Comparison of ENCODE assay signal across 15 mouse cellular contexts in the genomic region with DNA sequence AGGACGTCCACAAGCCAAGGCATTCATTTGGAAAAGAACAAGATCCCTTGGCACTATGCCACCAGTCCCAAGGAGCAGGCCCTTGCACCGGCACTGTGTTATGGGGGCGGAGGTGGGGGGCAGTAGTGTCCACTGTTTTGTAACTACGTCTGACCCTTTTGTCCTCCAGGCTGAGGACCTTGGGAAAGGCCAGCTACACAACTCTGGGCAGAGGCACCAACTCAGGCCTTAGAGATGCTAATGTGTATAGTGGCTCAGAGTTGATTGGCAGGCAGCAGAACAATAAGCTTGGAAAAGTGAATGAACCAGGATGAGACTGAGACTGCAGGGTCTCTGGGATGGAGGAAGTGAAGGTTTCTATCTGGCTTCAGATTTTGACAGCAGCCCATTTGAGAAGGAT.
A peak's percentile ranks its signal among the peaks of the same experiment; 100 is the strongest.
DNase-seq lines count a peak whose midpoint lies in the region; ATAC-seq lines count a peak whose summit lies in the region.
"Had no signal": no experiment of that assay in that cellular context is flagged by ENCODE, and none has a peak within 500 bp of the region (broad histone marks: within the 10 kb centered on the region; RNA-seq: fewer than 3 reads in every experiment).

No protein-coding gene starts in this region.

- no peak overlapping the region for H3K4me2 ChIP-seq in embryonic facial prominence, embryonic 11.5 days (ENCODE audit: low read depth, low read length)
- no peak overlapping the region for H3K4me2 ChIP-seq in hindbrain, embryonic 12.5 days (replicated peaks)
- H3K4me2 ChIP-seq in midbrain, embryonic 15.5 days, result no peak overlapping the region
- H3K4me2 ChIP-seq: limb, embryonic 12.5 days; lung, embryonic 15.5 days had no signal

- H3K9ac ChIP-seq in embryonic facial prominence, embryonic 11.5 days (replicated peaks; ENCODE audit: low read length), result no peak overlapping the region
- no peak overlapping the region for H3K9ac ChIP-seq in hindbrain, embryonic 12.5 days
- no peak overlapping the region for H3K9ac ChIP-seq in midbrain, embryonic 15.5 days
- H3K9ac ChIP-seq: limb, embryonic 12.5 days; lung, embryonic 15.5 days had no signal

- no peaks in the 10 kb centered on the region for H3K9me3 ChIP-seq in embryonic facial prominence, embryonic 11.5 days (replicated peaks; ENCODE audit: control insufficient read depth, low read length)
- 0 out of 2 replicates have a peak, but pooled peaks cover 5% of the 10 kb centered on the region for H3K9me3 ChIP-seq in hindbrain, embryonic 12.5 days (replicated peaks)
- no peaks in the 10 kb centered on the region for H3K9me3 ChIP-seq in midbrain, embryonic 15.5 days
- H3K9me3 ChIP-seq: limb, embryonic 12.5 days; lung, embryonic 15.5 days had no signal

- H3K4me3 ChIP-seq in embryonic facial prominence, embryonic 11.5 days (ENCODE audit: low read depth, low read length), result no peak overlapping the region
- no peak overlapping the region for H3K4me3 ChIP-seq in hindbrain, embryonic 12.5 days
- no peak overlapping the region for H3K4me3 ChIP-seq in midbrain, embryonic 15.5 days
- H3K4me3 ChIP-seq: limb, embryonic 12.5 days; lung, embryonic 15.5 days had no signal

- peak; percentile 21 for DNase-seq in kidney, postnatal 10 days
- DNase-seq in kidney, adult 9 months, result no peak
- DNase-seq in embryonic facial prominence, embryonic 11.5 days (ENCODE audit: low spot score), result peak; percentile 21
- DNase-seq in lung, adult 18-20 months, result no peak
- no peak for DNase-seq in lung, postnatal 4 days
- DNase-seq: B cell, adult 2 months; cerebellum, adult 9-11 months; right cerebral cortex, postnatal 25 days; thymus, postnatal 14 days had no signal

- ATAC-seq in embryonic facial prominence, embryonic 11.5 days (replicated peaks; ENCODE audit: insufficient number of reproducible peaks, low FRiP score, low TSS enrichment, low read depth), result no peak
- peak; percentile 66 for ATAC-seq in hindbrain, embryonic 12.5 days (ENCODE audit: low FRiP score)
- ATAC-seq in midbrain, embryonic 15.5 days (replicated peaks), result peak; percentile 50
- no peak for ATAC-seq in monocyte, adult 5-6 weeks (replicated peaks; ENCODE audit: insufficient number of reproducible peaks, low FRiP score, low TSS enrichment, poor library complexity, severe bottlenecking)

- 34% methylated on average over 4 of the region's 4 CpGs for WGBS in embryonic facial prominence, embryonic 11.5 days
- 22% methylated on average over 4 of the region's 4 CpGs for WGBS in hindbrain, embryonic 12.5 days
- 12% methylated on average over 4 of the region's 4 CpGs for WGBS in midbrain, embryonic 15.5 days

- no peaks in the 10 kb centered on the region for H3K4me1 ChIP-seq in embryonic facial prominence, embryonic 11.5 days (ENCODE audit: control insufficient read depth, insufficient read depth, low read length)
- peaks cover 19% of the 10 kb centered on the region for H3K4me1 ChIP-seq in hindbrain, embryonic 12.5 days
- peaks cover 16% of the 10 kb centered on the region for H3K4me1 ChIP-seq in midbrain, embryonic 15.5 days
- H3K4me1 ChIP-seq: limb, embryonic 12.5 days; lung, embryonic 15.5 days had no signal

- H3K27me3 ChIP-seq in embryonic facial prominence, embryonic 11.5 days (ENCODE audit: control insufficient read depth, insufficient read depth, low read length), result no peaks in the 10 kb centered on the region
- H3K27me3 ChIP-seq in hindbrain, embryonic 12.5 days, result peaks cover 18% of the 10 kb centered on the region; the same call in 1 of the 2 replicates
- H3K27me3 ChIP-seq in midbrain, embryonic 15.5 days (replicated peaks), result no peaks in the 10 kb centered on the region; the same call in 1 of the 2 replicates
- H3K27me3 ChIP-seq: lung, embryonic 15.5 days had no signal

- H3K27ac ChIP-seq in embryonic facial prominence, embryonic 11.5 days (replicated peaks; ENCODE audit: low read depth, low read length), result no peak overlapping the region
- peak overlapping the region; percentile 17; the same call in 1 of the 2 replicates for H3K27ac ChIP-seq in hindbrain, embryonic 12.5 days
- peak overlapping the region; percentile 30; the same call in 1 of the 2 replicates for H3K27ac ChIP-seq in midbrain, embryonic 15.5 days
- H3K27ac ChIP-seq: kidney, postnatal 0 days; limb, embryonic 12.5 days; lung, embryonic 15.5 days had no signal

- no peaks in the 10 kb centered on the region for H3K36me3 ChIP-seq in embryonic facial prominence, embryonic 11.5 days (replicated peaks; ENCODE audit: control insufficient read depth, insufficient read depth, low read depth, low read length)
- H3K36me3 ChIP-seq in hindbrain, embryonic 12.5 days, result no peaks in the 10 kb centered on the region
- H3K36me3 ChIP-seq in midbrain, embryonic 15.5 days (replicated peaks), result no peaks in the 10 kb centered on the region
- H3K36me3 ChIP-seq: limb, embryonic 12.5 days; lung, embryonic 15.5 days had no signal

Comparison
In these comparisons a context has a peak if more than half of its experiments do, and no peak if none do; other contexts are left out.
1. DNase-seq: peak in kidney, postnatal 10 days (single experiment) and embryonic facial prominence, embryonic 11.5 days (single experiment); none in kidney, adult 9 months (single experiment), lung, adult 18-20 months (0 of 2) and lung, postnatal 4 days (0 of 2).
2. ATAC-seq: peak in hindbrain, embryonic 12.5 days (single experiment) and midbrain, embryonic 15.5 days (single experiment); none in embryonic facial prominence, embryonic 11.5 days (single experiment) and monocyte, adult 5-6 weeks (single experiment).